Mouse (Mus musculus) R1 (cell line): ENCODE results near the gene I0C0044D17Rik.
"Not testable (repeated sequence)": the region's sequence is repeated elsewhere in the genome, so short reads cannot be mapped to it uniquely, and the experiment has no call there.

Source experiments
- DNase-seq: peaks from one replicate; pipeline ENCODE4 v3.0.0-alpha.2; 2018; ENCODE audit warnings: low read depth, low spot score

Gene I0C0044D17Rik

GRCm38 (mm10) chr4:98823740-98824139, at the start of gene I0C0044D17Rik:
TSS of gene I0C0044D17Rik (minus strand) at chr4:98823840.
- not testable (repeated sequence) for DNase-seq

- DNase-seq: peak; percentile 98
Measured at GRCm38 (mm10) chr4:98865386-98866237, 42.0 kb upstream of the I0C0044D17Rik start.

GRCm38 (mm10) chr4:98864546-98864945, 40.9 kb upstream of the I0C0044D17Rik start:
- DNase-seq: peak; percentile 83

GRCm38 (mm10) chr4:98864094-98864493, 40.5 kb upstream of the I0C0044D17Rik start:
- DNase-seq: peak; percentile 97

- DNase-seq: peak; percentile 87
Measured at GRCm38 (mm10) chr4:98863451-98863850, 39.8 kb upstream of the I0C0044D17Rik start.

GRCm38 (mm10) chr4:98858151-98858855, 34.7 kb upstream of the I0C0044D17Rik start:
- DNase-seq: peak; percentile 70

- DNase-seq: peak; percentile 67
Measured at GRCm38 (mm10) chr4:98857037-98857648, 33.5 kb upstream of the I0C0044D17Rik start.

- no peak for DNase-seq
Measured at GRCm38 (mm10) chr4:98853926-98854325, 30.3 kb upstream of the I0C0044D17Rik start.

GRCm38 (mm10) chr4:98850485-98850884, 26.8 kb upstream of the I0C0044D17Rik start:
- peak; percentile 71 for DNase-seq

- DNase-seq: peak; percentile 99
Measured at GRCm38 (mm10) chr4:98847120-98847885, 23.7 kb upstream of the I0C0044D17Rik start.

GRCm38 (mm10) chr4:98846396-98846795, 22.8 kb upstream of the I0C0044D17Rik start:
- DNase-seq: peak; percentile 96

- DNase-seq: peak; percentile 100
Measured at GRCm38 (mm10) chr4:98845687-98846125, 22.1 kb upstream of the I0C0044D17Rik start.

GRCm38 (mm10) chr4:98845201-98845600, 21.6 kb upstream of the I0C0044D17Rik start:
- DNase-seq: peak; percentile 91

GRCm38 (mm10) chr4:98843906-98844597, 20.4 kb upstream of the I0C0044D17Rik start:
- DNase-seq: peak; percentile 56

- peak; percentile 99 for DNase-seq
Measured at GRCm38 (mm10) chr4:98841251-98841650, 17.6 kb upstream of the I0C0044D17Rik start.

- DNase-seq: peak; percentile 85
Measured at GRCm38 (mm10) chr4:98840526-98840925, 16.9 kb upstream of the I0C0044D17Rik start.

GRCm38 (mm10) chr4:98838913-98839312, 15.3 kb upstream of the I0C0044D17Rik start:
- no peak for DNase-seq

- DNase-seq: no peak
Measured at GRCm38 (mm10) chr4:98837715-98838505, 14.3 kb upstream of the I0C0044D17Rik start.

GRCm38 (mm10) chr4:98836519-98836918, 12.9 kb upstream of the I0C0044D17Rik start:
- DNase-seq: no peak

GRCm38 (mm10) chr4:98834782-98835181, 11.1 kb upstream of the I0C0044D17Rik start:
- no peak for DNase-seq
